Mouse (Mus musculus): ENCODE data around the gene Nat8f3.
"Not testable (repeated sequence)": the region's sequence is repeated elsewhere in the genome, so short reads cannot be mapped to it uniquely, and the experiment has no call there.

DNA sequence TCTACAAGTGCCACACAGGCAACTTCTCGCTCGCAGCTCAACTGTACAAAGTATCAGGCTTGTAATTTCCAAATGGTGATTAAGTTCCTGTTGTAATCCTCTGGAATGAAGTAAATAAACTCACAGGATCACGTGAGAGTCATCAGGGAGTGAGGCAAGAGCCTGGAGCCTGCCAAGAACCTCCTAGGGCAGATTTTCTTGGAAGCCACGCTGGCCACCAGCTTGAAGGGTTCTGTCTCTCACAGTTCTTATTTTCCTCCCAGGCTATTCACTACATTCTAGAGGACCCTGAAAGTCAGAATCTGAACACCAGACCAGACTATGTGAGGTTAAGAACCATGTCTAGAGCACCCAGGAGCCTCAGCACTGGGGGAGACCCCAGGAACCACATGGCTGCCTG lies 63.6 kb downstream of the Nat8f3 start:
- TF ChIP-seq CTCF, EP300 (IDR thresholded peaks at IDR 0.05): not testable (repeated sequence)
